Mouse (Mus musculus): ENCODE data around the gene Acaca. TPM values are rescaled to one million over a fixed set of nuclear protein-coding genes. Genes with fewer than 3 reads are reported as not detected.

Acaca gene
- total and polyA plus RNA-seq, 2 experiments from 2014 or later: 18.2 to 102 TPM

DNA sequence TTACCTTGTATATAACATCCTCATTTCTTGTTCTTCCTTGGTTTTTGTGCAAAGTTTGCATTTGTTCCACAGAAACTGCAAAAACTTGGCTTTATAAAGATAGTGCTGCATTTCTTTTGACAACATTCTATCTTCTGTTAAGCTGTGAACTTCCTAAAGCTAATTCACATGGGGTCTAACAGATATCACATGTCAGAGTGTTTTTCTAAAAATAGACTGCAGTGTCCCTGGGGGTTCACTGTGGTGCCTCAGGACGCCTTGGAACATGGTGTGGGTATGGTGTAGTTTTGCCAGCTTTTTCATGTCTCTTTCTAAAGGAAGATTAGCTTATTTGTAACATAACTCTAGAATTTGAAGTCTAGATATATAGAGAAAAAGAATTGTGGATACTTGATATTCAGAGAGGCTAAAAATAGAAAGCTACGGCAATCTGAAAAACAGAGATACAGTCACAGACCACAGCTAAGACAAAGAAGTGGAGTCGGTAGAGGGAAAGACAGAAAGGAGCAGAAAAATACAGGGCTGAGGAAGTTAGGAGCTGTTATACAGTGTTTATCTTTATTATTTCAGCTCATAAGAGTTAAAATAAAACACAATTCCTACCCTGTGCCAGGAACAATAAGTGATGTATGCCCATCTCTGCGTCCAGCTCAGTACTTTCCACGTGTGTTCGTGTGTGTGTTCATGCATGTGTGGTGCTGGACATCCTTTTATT is 215.2 kb downstream of the Acaca start:
- peak; percentile 15 for DNase-seq (ENCODE audit: low spot score)
- no peak overlapping the region for H3K27ac ChIP-seq
- no peak for ATAC-seq

DNA sequence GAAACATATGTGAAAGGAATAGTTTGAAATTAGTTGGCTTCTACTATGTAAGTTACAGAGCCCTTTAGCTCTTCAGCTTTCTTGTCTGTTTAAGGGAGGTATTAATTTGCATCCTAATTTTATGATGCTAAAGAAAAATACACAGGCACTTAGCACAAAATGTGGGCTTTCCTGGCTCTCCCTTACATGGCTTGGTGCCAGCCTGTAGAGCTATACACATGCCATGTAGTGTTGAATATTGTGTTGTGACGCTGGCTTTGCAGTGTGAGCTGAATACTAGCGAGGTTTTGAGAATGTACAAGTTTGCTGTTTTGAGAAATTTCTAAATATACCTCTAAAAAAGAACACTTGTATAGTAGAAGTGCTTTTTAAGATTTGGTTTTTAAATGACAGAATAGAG is 218.3 kb downstream of the Acaca start:
- H3K27ac ChIP-seq: no peak overlapping the region
- 38% methylated on average over 2 of the region's 2 CpGs for WGBS
- TF ChIP-seq CTCF (IDR thresholded peaks at IDR 0.05; ENCODE audit: low read depth): no peak

More for the DNA sequence above, 215.2 kb downstream of the Acaca start:
- TF ChIP-seq CTCF (IDR thresholded peaks at IDR 0.05; ENCODE audit: low read depth): no peak
- no peaks in the 10 kb centered on the region for H3K27me3 ChIP-seq (ENCODE audit: insufficient read depth, low read length)
- H3K9ac ChIP-seq (replicated peaks; ENCODE audit: low read length): no peak overlapping the region
- H3K4me1 ChIP-seq (ENCODE audit: insufficient read depth, low read length): no peaks in the 10 kb centered on the region
- WGBS: 73% methylated on average over 6 of the region's 6 CpGs
- H3K36me3 ChIP-seq (ENCODE audit: insufficient read depth, low read length): 0 out of 2 replicates have a peak, but pooled peaks cover 3% of the 10 kb centered on the region
- no peaks in the 10 kb centered on the region for H3K9me3 ChIP-seq (ENCODE audit: low read length)
- no peak overlapping the region for H3K4me2 ChIP-seq (ENCODE audit: low read depth, low read length)
- no peak overlapping the region for H3K4me3 ChIP-seq (ENCODE audit: low read length)

DNA sequence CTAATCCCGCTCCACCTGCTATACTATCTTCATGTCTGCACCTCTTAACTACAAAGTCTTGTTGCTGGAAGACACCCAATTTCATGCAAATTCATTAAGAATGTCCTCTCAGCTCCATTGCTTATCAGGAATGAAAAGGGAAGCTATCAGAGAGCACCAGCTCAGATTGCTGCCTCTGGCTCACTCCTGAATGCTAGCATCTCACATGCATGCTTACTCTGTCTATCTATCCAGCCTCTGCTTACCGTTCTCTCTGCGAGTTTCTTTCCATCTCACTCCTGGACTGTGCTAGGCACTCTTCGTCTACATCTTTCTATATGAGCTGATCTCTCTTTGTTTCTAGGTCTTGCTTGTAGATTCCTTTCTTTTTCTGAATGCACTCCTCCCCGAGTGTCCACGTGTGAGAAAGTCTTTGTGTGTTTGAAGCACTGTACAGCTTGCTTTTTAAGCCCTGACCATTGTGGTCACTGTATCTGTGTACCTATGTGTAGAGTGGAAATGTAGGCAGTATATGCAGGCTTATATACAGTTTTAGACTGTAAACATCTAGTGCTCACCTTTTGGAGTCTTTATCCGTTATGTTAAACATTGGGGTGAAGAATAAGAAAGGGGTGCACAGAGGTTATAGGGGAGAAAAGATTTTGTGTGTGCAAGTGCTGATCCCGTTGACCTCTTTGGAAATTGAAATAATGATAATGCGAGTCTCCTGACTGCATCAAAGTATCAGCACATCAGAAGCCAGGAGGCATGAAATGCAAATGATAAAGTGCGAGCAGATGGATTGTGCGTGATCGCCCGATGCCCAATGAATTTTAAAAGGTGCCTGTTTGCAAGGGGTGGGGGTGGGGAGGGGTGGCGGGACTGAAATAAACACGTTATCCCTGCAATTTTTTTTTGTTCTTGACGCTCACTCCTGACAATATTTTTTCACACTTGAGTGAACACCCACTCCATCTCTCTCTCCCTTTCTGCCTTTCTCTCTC is 219.7 kb downstream of the Acaca start:
- DNase-seq (ENCODE audit: low spot score): peak; percentile 9
- no peak for ATAC-seq
- TF ChIP-seq CTCF (IDR thresholded peaks at IDR 0.05; ENCODE audit: low read depth): no peak
- no peaks in the 10 kb centered on the region for H3K27me3 ChIP-seq (ENCODE audit: insufficient read depth, low read length)
- H3K36me3 ChIP-seq (ENCODE audit: insufficient read depth, low read length): no peaks in the 10 kb centered on the region
- no peaks in the 10 kb centered on the region for H3K9me3 ChIP-seq (ENCODE audit: low read length)
- no peak overlapping the region for H3K4me3 ChIP-seq (ENCODE audit: low read length)
- H3K9ac ChIP-seq (replicated peaks; ENCODE audit: low read length): no peak overlapping the region
- H3K4me1 ChIP-seq (ENCODE audit: insufficient read depth, low read length): no peaks in the 10 kb centered on the region
- peak overlapping the region; percentile 65 for H3K27ac ChIP-seq
- peak overlapping the region; percentile 33 for H3K4me2 ChIP-seq (ENCODE audit: low read depth, low read length)
- WGBS: 36% methylated on average over 16 of the region's 16 CpGs

More for the DNA sequence above, 218.3 kb downstream of the Acaca start:
- Histone ChIP-seq H3K27me3 (ENCODE audit: insufficient read depth, low read length) (no peaks in the 10 kb centered on the region), H3K4me3 (ENCODE audit: low read length) (no peak overlapping the region), H3K4me1 (ENCODE audit: insufficient read depth, low read length) (no peaks in the 10 kb centered on the region), H3K9me3 (ENCODE audit: low read length) (no peaks in the 10 kb centered on the region), H3K36me3 (ENCODE audit: insufficient read depth, low read length) (no peaks in the 10 kb centered on the region), H3K9ac (replicated peaks; ENCODE audit: low read length) (no peak overlapping the region), H3K4me2 (ENCODE audit: low read depth, low read length) (no peak overlapping the region)
- no peak for ATAC-seq
- DNase-seq (ENCODE audit: low spot score): peak; percentile 26

DNA sequence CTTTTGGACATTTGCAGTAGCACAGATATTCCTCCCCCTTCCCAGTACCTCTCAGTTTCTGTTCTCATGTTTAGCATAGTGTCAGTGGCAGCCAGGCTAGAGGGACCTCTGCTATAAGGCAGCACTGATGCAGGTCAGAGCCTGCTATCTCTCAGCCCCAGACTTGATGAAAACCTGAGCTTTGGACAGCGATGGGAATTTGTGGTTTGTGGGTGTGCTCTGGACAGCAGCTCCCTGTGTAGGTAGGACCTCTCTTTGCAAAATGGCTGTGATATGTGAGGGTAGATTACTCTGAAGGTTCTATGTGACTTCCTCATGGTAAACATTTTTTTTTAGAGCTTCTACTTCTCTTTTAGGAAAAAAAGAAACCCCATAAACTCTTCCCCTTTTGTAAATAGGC is 221.7 kb downstream of the Acaca start:
- no peak for DNase-seq (ENCODE audit: low spot score)
- Histone ChIP-seq H3K4me2 (ENCODE audit: low read depth, low read length) (no peak overlapping the region), H3K9ac (replicated peaks; ENCODE audit: low read length) (no peak overlapping the region), H3K36me3 (ENCODE audit: insufficient read depth, low read length) (no peaks in the 10 kb centered on the region), H3K27me3 (ENCODE audit: insufficient read depth, low read length) (no peaks in the 10 kb centered on the region), H3K9me3 (ENCODE audit: low read length) (no peaks in the 10 kb centered on the region), H3K4me3 (ENCODE audit: low read length) (no peak overlapping the region), H3K4me1 (ENCODE audit: insufficient read depth, low read length) (no peaks in the 10 kb centered on the region), H3K27ac (no peak overlapping the region)
- ATAC-seq: no peak
- TF ChIP-seq CTCF (IDR thresholded peaks at IDR 0.05; ENCODE audit: low read depth): no peak
- 94% methylated on average over 1 of the region's 1 CpGs for WGBS

DNA sequence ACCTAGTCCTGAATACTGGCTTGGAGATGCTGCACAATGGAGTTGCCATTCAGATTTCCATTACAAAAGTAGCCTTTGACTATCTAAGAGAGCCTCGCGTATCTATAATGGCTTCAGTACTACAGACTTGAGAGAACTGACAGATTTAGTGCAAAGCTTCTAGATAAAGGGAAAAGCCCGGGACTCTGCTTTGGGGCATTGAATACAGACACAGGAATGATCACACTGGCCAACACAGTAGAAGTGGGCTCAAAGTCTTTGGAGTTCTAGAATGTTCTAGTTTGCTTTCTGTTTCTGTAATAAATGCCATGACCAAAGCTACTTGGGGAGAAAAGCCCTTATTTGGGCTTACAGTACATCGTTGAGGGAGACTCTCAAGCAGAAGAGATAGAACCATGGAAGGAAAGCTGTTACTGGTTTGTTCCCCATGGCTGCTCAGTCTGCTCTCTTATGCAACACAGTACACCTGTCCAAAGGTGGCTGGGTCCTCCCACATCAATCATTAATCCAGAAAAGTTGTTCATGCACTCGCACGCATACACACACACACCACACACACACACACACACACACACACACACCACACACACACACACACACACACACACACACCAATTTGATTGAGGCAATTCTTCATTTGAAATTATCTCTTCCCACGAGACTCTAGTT is 223.7 kb downstream of the Acaca start:
- no peak for TF ChIP-seq CTCF (IDR thresholded peaks at IDR 0.05; ENCODE audit: low read depth)
- Histone ChIP-seq H3K4me3 (ENCODE audit: low read length) (no peak overlapping the region), H3K27ac (no peak overlapping the region), H3K9ac (replicated peaks; ENCODE audit: low read length) (no peak overlapping the region), H3K9me3 (ENCODE audit: low read length) (no peaks in the 10 kb centered on the region), H3K36me3 (ENCODE audit: insufficient read depth, low read length) (no peaks in the 10 kb centered on the region), H3K4me2 (ENCODE audit: low read depth, low read length) (no peak overlapping the region), H3K4me1 (ENCODE audit: insufficient read depth, low read length) (no peaks in the 10 kb centered on the region), H3K27me3 (ENCODE audit: insufficient read depth, low read length) (no peaks in the 10 kb centered on the region)
- WGBS: 74% methylated on average over 7 of the region's 7 CpGs
- ATAC-seq: no peak
- no peak for DNase-seq (ENCODE audit: low spot score)

DNA sequence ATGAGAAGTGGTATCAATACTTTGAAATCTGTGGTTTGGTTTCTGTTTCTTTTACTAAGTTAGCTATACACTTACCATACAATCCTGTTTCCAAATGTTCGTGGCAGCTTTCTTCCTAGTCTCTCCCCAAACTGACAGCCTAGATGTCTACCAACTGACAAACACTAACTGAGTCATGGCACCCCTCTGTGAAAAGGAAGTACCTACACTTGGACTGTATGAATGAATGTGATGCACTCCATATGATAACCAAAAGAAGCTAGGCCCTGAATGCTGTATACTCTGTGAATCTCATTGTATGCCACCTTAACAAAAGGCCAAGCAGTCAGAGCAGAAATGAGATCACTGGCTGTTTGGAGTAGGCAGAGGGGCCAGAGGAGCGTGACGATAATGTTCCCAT is 227.8 kb downstream of the Acaca start:
- Histone ChIP-seq H3K9me3 (ENCODE audit: low read length) (no peaks in the 10 kb centered on the region), H3K4me2 (ENCODE audit: low read depth, low read length) (no peak overlapping the region), H3K27ac (no peak overlapping the region), H3K27me3 (ENCODE audit: insufficient read depth, low read length) (no peaks in the 10 kb centered on the region), H3K36me3 (ENCODE audit: insufficient read depth, low read length) (no peaks in the 10 kb centered on the region), H3K4me3 (ENCODE audit: low read length) (no peak overlapping the region), H3K9ac (replicated peaks; ENCODE audit: low read length) (no peak overlapping the region), H3K4me1 (ENCODE audit: insufficient read depth, low read length) (no peaks in the 10 kb centered on the region)
- 82% methylated on average over 3 of the region's 3 CpGs for WGBS
- TF ChIP-seq CTCF (IDR thresholded peaks at IDR 0.05; ENCODE audit: low read depth): no peak
- ATAC-seq: no peak
- DNase-seq (ENCODE audit: low spot score): no peak
